Mouse (Mus musculus) lung, postnatal 25 days (tissue): Measurements from ENCODE around the gene Mrps7.

ENCODE experiments used
- DNase-seq: peaks from one replicate; pipeline ENCODE4 v3.0.0; 2022; ENCODE audit warnings: low spot score

The Mrps7 gene

GRCm38 (mm10) chr11:115608421-115609399 lies 5.0 kb downstream of the Mrps7 start:
- DNase-seq: no peak

- DNase-seq: no peak
These were observed 5.9 kb downstream of the Mrps7 start for GRCm38 (mm10) chr11:115609576-115609975.

GRCm38 (mm10) chr11:115611173-115611572 lies 7.4 kb downstream of the Mrps7 start:
- no peak for DNase-seq

- peak; percentile 86 for DNase-seq
These were observed 8.3 kb downstream of the Mrps7 start for GRCm38 (mm10) chr11:115612059-115612409.

- DNase-seq: peak; percentile 95
These were observed 8.8 kb downstream of the Mrps7 start, which contains the start of gene Mif4gd for GRCm38 (mm10) chr11:115612410-115613137. Gene Mif4gd, minus strand, starts transcription at chr11:115612969.

GRCm38 (mm10) chr11:115613138-115613945 lies 9.6 kb downstream of the Mrps7 start:
- DNase-seq: peak; percentile 55

GRCm38 (mm10) chr11:115614346-115615107 lies 10.8 kb downstream of the Mrps7 start:
- DNase-seq: no peak

- DNase-seq: no peak
These were observed 11.5 kb downstream of the Mrps7 start for GRCm38 (mm10) chr11:115615108-115615825.

- no peak for DNase-seq
These were observed 12.2 kb downstream of the Mrps7 start for GRCm38 (mm10) chr11:115615875-115616274.

GRCm38 (mm10) chr11:115616371-115616770 lies 12.6 kb downstream of the Mrps7 start:
- DNase-seq: no peak

GRCm38 (mm10) chr11:115616893-115617292 lies 13.2 kb downstream of the Mrps7 start:
- DNase-seq: no peak

GRCm38 (mm10) chr11:115618001-115618400 lies 14.3 kb downstream of the Mrps7 start:
- DNase-seq: no peak

GRCm38 (mm10) chr11:115618732-115619516 lies 15.2 kb downstream of the Mrps7 start:
- DNase-seq: no peak

GRCm38 (mm10) chr11:115619949-115620348 lies 16.2 kb downstream of the Mrps7 start:
- DNase-seq: no peak

GRCm38 (mm10) chr11:115623487-115624070 lies 19.9 kb downstream of the Mrps7 start:
- DNase-seq: no peak

GRCm38 (mm10) chr11:115625877-115626276 lies 22.2 kb downstream of the Mrps7 start:
- DNase-seq: no peak

GRCm38 (mm10) chr11:115626824-115627616 lies 23.3 kb downstream of the Mrps7 start:
- no peak for DNase-seq

GRCm38 (mm10) chr11:115627705-115628464 lies 24.2 kb downstream of the Mrps7 start, which contains the start of gene Slc25a19:
Gene Slc25a19, minus strand, starts transcription at chr11:115628295.
- DNase-seq: peak; percentile 100
